Mouse (Mus musculus) stomach, embryonic 14.5 days (tissue): ENCODE results near the gene Fer. TPM values are rescaled to one million over a fixed set of nuclear protein-coding genes. Genes with fewer than 3 reads are reported as not detected.
A peak's percentile ranks its signal among the peaks of the same experiment; 100 is the strongest.

Source experiments
- ATAC-seq: fragments of 200-750 bp; cut with Nextera tagmentation; 2 replicates; pipeline ENCODE4 v1.8.0; 2017; ENCODE audit warnings: low read depth, moderate TSS enrichment; ENCODE audit not compliant: insufficient number of reproducible peaks, insufficient read depth, low FRiP score
- H3K27ac ChIP-seq: fragments of 300-500 bp; sonication (generic); 2 replicates; pipeline ENCODE4 v1.5.1; 2014; ENCODE audit warnings: mild to moderate bottlenecking, low read length, moderate library complexity, mixed read lengths
- H3K27me3 ChIP-seq: fragments of 300-500 bp; sonication (generic); 2 replicates; pipeline ENCODE4 v1.6.1; 2014; ENCODE audit warnings: low read length, control low read depth, mixed read lengths; ENCODE audit not compliant: control insufficient read depth, insufficient read depth
- H3K36me3 ChIP-seq: fragments of 300-500 bp; sonication (generic); 2 replicates; pipeline ENCODE4 v1.6.1; 2014; ENCODE audit warnings: mild to moderate bottlenecking, control low read depth, low read length, moderate library complexity, mixed read lengths; ENCODE audit not compliant: control insufficient read depth, insufficient read depth
- H3K4me1 ChIP-seq: fragments of 300-500 bp; sonication (generic); 2 replicates; pipeline ENCODE4 v1.6.1; 2014; ENCODE audit warnings: low read length, control low read depth, mixed read lengths; ENCODE audit not compliant: control insufficient read depth, insufficient read depth
- H3K4me2 ChIP-seq: fragments of 300-500 bp; sonication (generic); replicated peaks from 2 replicates; pipeline ENCODE4 v1.6.1; 2014; ENCODE audit warnings: low read depth, low read length, control low read depth
- H3K4me3 ChIP-seq: fragments of 300-500 bp; sonication (generic); 2 replicates; pipeline ENCODE4 v1.5.1; 2014; ENCODE audit warnings: low read depth, low read length, control low read depth
- H3K9ac ChIP-seq: fragments of 300-500 bp; sonication (generic); replicated peaks from 2 replicates; pipeline ENCODE4 v1.6.1; 2014; ENCODE audit warnings: low read depth, mild to moderate bottlenecking, control low read depth, low read length, moderate library complexity, mixed read lengths
- H3K9me3 ChIP-seq: fragments of 300-500 bp; sonication (generic); 2 replicates; pipeline ENCODE4 v1.6.1; 2016; ENCODE audit warnings: low read depth, low read length, control low read depth; ENCODE audit not compliant: control insufficient read depth
- WGBS: fragments of 180-500 bp; shearing (Covaris S2); extraction: QIAGEN DNeasy Blood & Tissue Kit; methylation state at CpG from one replicate; pipeline ENCODE4 v1.1.7; 2014; 5-methylcytosine and 5-hydroxymethylcytosine counted together
- polyA plus RNA-seq: library from polyadenylated mRNA; unstranded; fragments of >200 nt; fragmentation: Nextera tagmentation; extraction: Ambion mirVana; gene quantifications from 2 replicates; pipeline ENCODE4 v1.2.1, GENCODE M21; 2014

Fer gene
- polyA plus RNA-seq, 1 experiment from 2014 or later: 34.3 TPM

- Histone ChIP-seq H3K9me3 (no peaks in the 10 kb centered on the region), H3K9ac (no peak overlapping the region), H3K4me3 (no peak overlapping the region), H3K27ac (no peak overlapping the region), H3K27me3 (no peaks in the 10 kb centered on the region), H3K36me3 (no peaks in the 10 kb centered on the region), H3K4me2 (no peak overlapping the region), H3K4me1 (no peaks in the 10 kb centered on the region)
- 92% methylated on average over 1 of the region's 1 CpGs for WGBS
- ATAC-seq: no peak
These were observed 108.1 kb downstream of the Fer start for GRCm38 (mm10) chr17:63970939-63971338.

GRCm38 (mm10) chr17:63972181-63972580 lies 109.3 kb downstream of the Fer start:
- Histone ChIP-seq H3K9ac (no peak overlapping the region), H3K9me3 (no peaks in the 10 kb centered on the region), H3K36me3 (no peaks in the 10 kb centered on the region), H3K27ac (no peak overlapping the region), H3K27me3 (no peaks in the 10 kb centered on the region), H3K4me1 (no peaks in the 10 kb centered on the region), H3K4me3 (no peak overlapping the region), H3K4me2 (no peak overlapping the region)
- 51% methylated on average over 4 of the region's 4 CpGs for WGBS
- ATAC-seq: no peak

- no peaks in the 10 kb centered on the region for H3K4me1 ChIP-seq
- H3K27me3 ChIP-seq: no peaks in the 10 kb centered on the region
- 33% methylated on average over 5 of the region's 5 CpGs for WGBS
- no peak overlapping the region for H3K4me2 ChIP-seq
- ATAC-seq: peak; percentile 79; the same call in 1 of the 2 replicates
- no peaks in the 10 kb centered on the region for H3K9me3 ChIP-seq
- H3K36me3 ChIP-seq: no peaks in the 10 kb centered on the region
- no peak overlapping the region for H3K27ac ChIP-seq
- no peak overlapping the region for H3K9ac ChIP-seq
- H3K4me3 ChIP-seq: no peak overlapping the region
These were observed 110.9 kb downstream of the Fer start for GRCm38 (mm10) chr17:63973806-63974205.

GRCm38 (mm10) chr17:63974253-63974652 lies 111.4 kb downstream of the Fer start:
- H3K9me3 ChIP-seq: no peaks in the 10 kb centered on the region
- H3K36me3 ChIP-seq: no peaks in the 10 kb centered on the region
- ATAC-seq: no peak
- H3K27ac ChIP-seq: no peak overlapping the region
- H3K4me1 ChIP-seq: no peaks in the 10 kb centered on the region
- H3K9ac ChIP-seq: no peak overlapping the region
- no peak overlapping the region for H3K4me3 ChIP-seq
- H3K27me3 ChIP-seq: no peaks in the 10 kb centered on the region
- WGBS: 76% methylated on average over 5 of the region's 5 CpGs
- H3K4me2 ChIP-seq: no peak overlapping the region

- Histone ChIP-seq H3K27me3 (no peaks in the 10 kb centered on the region), H3K4me1 (no peaks in the 10 kb centered on the region), H3K9ac (no peak overlapping the region), H3K27ac (no peak overlapping the region), H3K36me3 (no peaks in the 10 kb centered on the region), H3K4me2 (no peak overlapping the region), H3K4me3 (no peak overlapping the region), H3K9me3 (no peaks in the 10 kb centered on the region)
- no peak for ATAC-seq
- WGBS: 80% methylated on average over 4 of the region's 4 CpGs
These were observed 116.1 kb downstream of the Fer start for GRCm38 (mm10) chr17:63978794-63979571.

GRCm38 (mm10) chr17:63980167-63980566 lies 117.3 kb downstream of the Fer start:
- H3K36me3 ChIP-seq: no peaks in the 10 kb centered on the region
- 84% methylated on average over 3 of the region's 3 CpGs for WGBS

GRCm38 (mm10) chr17:63988710-63989109 lies 125.8 kb downstream of the Fer start:
- no peak for ATAC-seq
- Histone ChIP-seq H3K4me2 (no peak overlapping the region), H3K4me3 (no peak overlapping the region), H3K27me3 (no peaks in the 10 kb centered on the region), H3K9me3 (no peaks in the 10 kb centered on the region), H3K4me1 (no peaks in the 10 kb centered on the region), H3K9ac (no peak overlapping the region), H3K36me3 (no peaks in the 10 kb centered on the region), H3K27ac (no peak overlapping the region)
- 69% methylated on average over 2 of the region's 2 CpGs for WGBS

More at GRCm38 (mm10) chr17:63980167-63980566, 117.3 kb downstream of the Fer start:
- H3K9me3 ChIP-seq: no peaks in the 10 kb centered on the region
- H3K4me2 ChIP-seq: no peak overlapping the region
- no peaks in the 10 kb centered on the region for H3K4me1 ChIP-seq
- H3K9ac ChIP-seq: no peak overlapping the region
- H3K27ac ChIP-seq: no peak overlapping the region
- no peak overlapping the region for H3K4me3 ChIP-seq
- H3K27me3 ChIP-seq: no peaks in the 10 kb centered on the region
- no peak for ATAC-seq

GRCm38 (mm10) chr17:63991160-63991559 lies 128.3 kb downstream of the Fer start:
- Histone ChIP-seq H3K4me3 (no peak overlapping the region), H3K4me1 (no peaks in the 10 kb centered on the region), H3K9me3 (no peaks in the 10 kb centered on the region), H3K9ac (no peak overlapping the region), H3K27me3 (no peaks in the 10 kb centered on the region), H3K36me3 (no peaks in the 10 kb centered on the region), H3K4me2 (no peak overlapping the region), H3K27ac (no peak overlapping the region)
- WGBS: 86% methylated on average over 3 of the region's 3 CpGs
- no peak for ATAC-seq

- H3K4me2 ChIP-seq: no peak overlapping the region
- H3K9me3 ChIP-seq: no peaks in the 10 kb centered on the region
- H3K4me3 ChIP-seq: no peak overlapping the region
- H3K27me3 ChIP-seq: no peaks in the 10 kb centered on the region
- no peak for ATAC-seq
- no peaks in the 10 kb centered on the region for H3K36me3 ChIP-seq
- no peak overlapping the region for H3K27ac ChIP-seq
- H3K9ac ChIP-seq: no peak overlapping the region
- no peaks in the 10 kb centered on the region for H3K4me1 ChIP-seq
- WGBS: 93% methylated on average over 1 of the region's 1 CpGs
These were observed 133.1 kb downstream of the Fer start for GRCm38 (mm10) chr17:63995921-63996320.
